Mouse (Mus musculus): ENCODE data around the gene Coch. TPM values are rescaled to one million over a fixed set of nuclear protein-coding genes. Genes with fewer than 3 reads are reported as not detected.
"Not testable (repeated sequence)": the region's sequence is repeated elsewhere in the genome, so short reads cannot be mapped to it uniquely, and the experiment has no call there.

Coch gene
- total RNA-seq, 2 experiments from 2014 or later = not detected

GRCm38 (mm10) chr12:51636689-51637470 is 43.7 kb downstream of the Coch start:
- peak; percentile 48 for ATAC-seq (replicated peaks; ENCODE audit: poor library complexity)

- peak; percentile 92 for ATAC-seq (replicated peaks; ENCODE audit: poor library complexity)
Measured at GRCm38 (mm10) chr12:51641871-51642270, 48.7 kb downstream of the Coch start.

- ATAC-seq (replicated peaks; ENCODE audit: poor library complexity) = not testable (repeated sequence)
Measured at GRCm38 (mm10) chr12:51649401-51649800, 56.3 kb downstream of the Coch start.

Other genes starting within 250 kb of the Coch start
- 25.5 and 31.9 TPM in 2 replicates for gene G2e3, start 245.3 kb upstream of the Coch start, total RNA-seq (2015)
- 25.9 and 27.8 TPM in 2 replicates for gene G2e3, start 245.3 kb upstream of the Coch start, total RNA-seq (2017)
- 74.0 and 75.1 TPM in 2 replicates for gene Scfd1, start 215.8 kb upstream of the Coch start, total RNA-seq (2015)
- 89.9 and 98.9 TPM in 2 replicates for gene Scfd1, start 215.8 kb upstream of the Coch start, total RNA-seq (2017)
- gene Ap4s1, start 97.7 kb downstream of the Coch start, total RNA-seq (2015) = 35.4 and 40.2 TPM in 2 replicates
- 20.9 and 23.8 TPM in 2 replicates for gene Ap4s1, start 97.7 kb downstream of the Coch start, total RNA-seq (2017)
- gene Strn3, start 98.6 kb downstream of the Coch start, total RNA-seq (2015) = 34.8 and 36.5 TPM in 2 replicates
- gene Strn3, start 98.6 kb downstream of the Coch start, total RNA-seq (2017) = 47.9 and 69.3 TPM in 2 replicates
- 50.5 and 58.2 TPM in 2 replicates for gene Hectd1, start 236.2 kb downstream of the Coch start, total RNA-seq (2015)
- 83.8 and 108 TPM in 2 replicates for gene Hectd1, start 236.2 kb downstream of the Coch start, total RNA-seq (2017)